Mouse (Mus musculus): ENCODE measurements around the gene Srpk1.
"Not testable (repeated sequence)": the region's sequence is repeated elsewhere in the genome, so short reads cannot be mapped to it uniquely, and the experiment has no call there.

The Srpk1 gene

DNA sequence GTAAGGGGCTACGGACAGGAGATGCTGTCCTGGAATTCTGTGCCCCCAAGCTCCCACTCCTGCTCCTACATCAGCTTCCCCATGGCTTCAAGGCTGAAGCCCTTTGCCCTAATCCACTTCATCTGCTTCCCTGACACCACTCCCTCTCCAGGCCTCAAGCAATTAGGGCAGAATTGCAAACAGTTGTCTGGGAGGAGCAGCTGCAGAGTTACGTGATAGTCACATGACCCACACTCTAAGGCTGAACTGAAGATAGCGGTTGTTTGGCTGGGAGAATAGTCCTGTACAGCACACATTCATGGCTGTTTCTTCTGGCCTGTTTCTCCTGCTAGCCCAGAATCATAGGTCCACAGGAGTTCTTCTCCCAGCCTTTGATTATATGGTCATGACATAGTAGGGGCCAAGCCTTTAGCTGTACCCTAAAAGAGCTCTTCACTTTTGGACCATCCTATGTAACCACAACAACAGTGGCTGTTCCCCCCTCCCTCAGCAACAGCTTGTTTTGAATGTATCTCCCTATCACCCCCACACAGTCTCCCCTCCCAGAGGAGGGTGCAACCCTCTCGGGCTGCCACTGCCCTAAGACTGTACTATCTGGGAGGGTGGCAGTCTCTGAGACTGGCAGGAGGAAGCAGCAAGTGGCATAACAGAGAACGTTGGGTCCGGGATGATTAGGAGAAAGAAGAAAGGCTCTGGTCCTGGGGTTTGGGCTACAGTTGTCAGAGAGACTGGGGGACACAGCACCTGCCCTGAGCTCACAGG is 65.7 kb downstream of the Srpk1 start:
- DNase-seq (ENCODE audit: inconsistent ontology term), result no peak

DNA sequence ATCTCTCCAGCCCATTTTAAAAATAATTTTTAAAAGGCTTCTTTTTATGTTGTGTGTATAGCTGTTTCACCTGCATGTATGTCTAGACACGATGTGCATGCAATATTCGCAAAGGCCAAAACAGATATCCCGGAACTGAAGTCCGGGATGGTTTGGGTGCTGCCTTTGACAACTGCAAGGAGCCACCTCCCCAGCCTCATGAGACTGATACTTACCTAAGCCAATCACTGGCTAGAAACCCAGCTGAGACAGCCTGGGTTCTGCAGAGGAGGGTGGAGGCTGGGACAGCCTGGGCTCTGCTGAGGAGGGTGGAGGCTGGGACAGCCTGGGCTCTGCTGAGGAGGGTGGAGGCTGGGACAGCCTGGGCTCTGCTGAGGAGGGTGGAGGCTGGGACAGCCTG is 68.5 kb downstream of the Srpk1 start:
- not testable (repeated sequence) for DNase-seq (ENCODE audit: inconsistent ontology term)

GRCm38 (mm10) chr17:28553040-28553793 is 69.3 kb downstream of the Srpk1 start:
- peak; percentile 71 for DNase-seq (ENCODE audit: inconsistent ontology term)

- no peak for DNase-seq (ENCODE audit: inconsistent ontology term)
These were observed 73.4 kb downstream of the Srpk1 start, which contains the start of gene Clpsl2 for GRCm38 (mm10) chr17:28549111-28549510. Clpsl2 (plus strand) TSS chr17:28549411.

GRCm38 (mm10) chr17:28548550-28548949 is 74.0 kb downstream of the Srpk1 start:
- no peak for DNase-seq (ENCODE audit: inconsistent ontology term)

- no peak for DNase-seq (ENCODE audit: inconsistent ontology term)
These were observed 75.6 kb downstream of the Srpk1 start for GRCm38 (mm10) chr17:28546925-28547324.

GRCm38 (mm10) chr17:28537881-28538280 is 84.6 kb downstream of the Srpk1 start:
- DNase-seq (ENCODE audit: inconsistent ontology term), result no peak

All from Muller cell, postnatal 12 days (primary cell).